Mouse (Mus musculus) embryonic facial prominence, embryonic 11.5 days (tissue): ENCODE data around the gene Iqsec1. TPM values are rescaled to one million over a fixed set of nuclear protein-coding genes. Genes with fewer than 3 reads are reported as not detected.

ENCODE experiments used
- ATAC-seq: fragments of 200-750 bp; cut with Nextera tagmentation; replicated peaks from 2 replicates; pipeline ENCODE4 v1.8.0; 2017; ENCODE audit warnings: low read depth; ENCODE audit not compliant: insufficient number of reproducible peaks, low FRiP score, low TSS enrichment
- DNase-seq: peaks from one replicate; pipeline ENCODE4 v3.0.0-alpha.2; 2015; ENCODE audit warnings: low spot score
- H3K27ac ChIP-seq: fragments of 300-500 bp; sonication (generic); replicated peaks from 2 replicates; pipeline ENCODE4 v1.5.1; 2014; ENCODE audit warnings: mild to moderate bottlenecking, low read depth, low read length, control low read depth
- H3K27me3 ChIP-seq: fragments of 300-500 bp; sonication (generic); 2 replicates; pipeline ENCODE4 v1.6.1; 2014; ENCODE audit warnings: mild to moderate bottlenecking, low read length, moderate library complexity, mixed read lengths; ENCODE audit not compliant: control insufficient read depth, insufficient read depth
- H3K36me3 ChIP-seq: fragments of 300-500 bp; sonication (generic); replicated peaks from 2 replicates; pipeline ENCODE4 v1.6.1; 2014; ENCODE audit warnings: low read depth, mild to moderate bottlenecking, low read length, moderate library complexity, mixed read lengths; ENCODE audit not compliant: control insufficient read depth, insufficient read depth
- H3K4me1 ChIP-seq: fragments of 300-500 bp; sonication (generic); 2 replicates; pipeline ENCODE4 v1.6.1; 2014; ENCODE audit warnings: low read length, mixed read lengths; ENCODE audit not compliant: control insufficient read depth, insufficient read depth
- H3K4me2 ChIP-seq: fragments of 300-500 bp; sonication (generic); 2 replicates; pipeline ENCODE4 v1.6.1; 2014; ENCODE audit warnings: low read depth, mild to moderate bottlenecking, control low read depth, low read length, moderate library complexity
- H3K4me3 ChIP-seq: fragments of 300-500 bp; sonication (generic); 2 replicates; pipeline ENCODE4 v1.5.1; 2014; ENCODE audit warnings: low read depth, low read length, control low read depth
- H3K9ac ChIP-seq: fragments of 300-500 bp; sonication (generic); replicated peaks from 2 replicates; pipeline ENCODE4 v1.6.1; 2014; ENCODE audit warnings: mild to moderate bottlenecking, control low read depth, low read length
- H3K9me3 ChIP-seq: fragments of 300-500 bp; sonication (generic); replicated peaks from 2 replicates; pipeline ENCODE4 v1.6.1; 2016; ENCODE audit warnings: mild to moderate bottlenecking, low read length, inconsistent platforms, mixed read lengths; ENCODE audit not compliant: control insufficient read depth
- WGBS: fragments of 180-500 bp; shearing (Covaris S2); extraction: QIAGEN DNeasy Blood & Tissue Kit; methylation state at CpG from one replicate; pipeline ENCODE4 v1.1.7; 2014; 5-methylcytosine and 5-hydroxymethylcytosine counted together
- polyA plus RNA-seq: library from polyadenylated mRNA; unstranded; fragments of >200 nt; fragmentation: Nextera tagmentation; extraction: Ambion mirVana; gene quantifications from 2 replicates; pipeline ENCODE4 v1.2.1, GENCODE M21; 2014

Gene Iqsec1
- polyA plus RNA-seq, 1 experiment from 2014 or later, result 6.1 TPM

DNA sequence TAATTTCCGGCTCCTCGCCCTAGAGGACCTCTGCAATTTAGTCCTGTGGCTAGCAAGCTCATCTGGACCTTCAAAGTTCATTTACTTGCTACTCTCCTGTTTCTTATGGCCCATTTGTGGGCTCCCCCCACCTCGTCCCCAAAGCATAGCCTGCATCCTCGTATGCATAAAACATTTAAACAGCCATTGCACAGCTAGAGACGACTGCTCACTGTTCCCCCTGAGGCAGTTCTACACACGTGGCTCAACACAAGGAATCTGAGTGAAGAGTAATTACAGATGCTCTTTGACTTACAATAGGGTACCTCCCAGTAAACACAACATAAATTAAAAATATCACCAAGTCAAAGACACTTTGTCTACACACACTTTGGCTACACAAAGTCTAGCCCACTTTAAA, 88.2 kb downstream of the Iqsec1 start:
- H3K4me2 ChIP-seq, result no peak overlapping the region
- DNase-seq, result no peak
- no peak overlapping the region for H3K9ac ChIP-seq
- H3K4me3 ChIP-seq, result no peak overlapping the region
- no peaks in the 10 kb centered on the region for H3K4me1 ChIP-seq
- H3K9me3 ChIP-seq, result no peaks in the 10 kb centered on the region
- H3K36me3 ChIP-seq, result no peaks in the 10 kb centered on the region
- WGBS, result 51% methylated on average over 6 of the region's 6 CpGs
- H3K27ac ChIP-seq, result no peak overlapping the region
- H3K27me3 ChIP-seq, result no peaks in the 10 kb centered on the region; the same call in 1 of the 2 replicates
- ATAC-seq, result no peak

DNA sequence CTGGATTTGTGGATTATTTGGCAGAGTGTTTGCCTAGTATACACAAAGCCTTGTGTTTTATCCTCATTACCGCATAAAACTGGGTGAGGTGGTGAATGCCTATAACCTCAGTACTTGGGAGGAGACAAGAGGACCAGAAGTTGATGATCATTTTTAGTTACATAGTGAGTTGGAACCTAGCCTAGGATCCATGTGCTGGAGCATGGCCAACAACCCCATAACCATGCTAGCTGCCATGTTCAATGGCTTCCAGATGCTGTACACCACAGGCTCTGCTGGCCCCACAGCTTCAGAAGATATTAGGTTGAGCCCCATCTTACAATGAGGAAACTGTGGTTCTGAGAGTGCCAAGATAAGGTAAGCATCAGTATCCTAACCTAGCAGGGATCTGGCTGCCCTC, 89.2 kb downstream of the Iqsec1 start:
- no peaks in the 10 kb centered on the region for H3K36me3 ChIP-seq
- no peak for DNase-seq
- no peak overlapping the region for H3K4me3 ChIP-seq
- no peak overlapping the region for H3K9ac ChIP-seq
- H3K27ac ChIP-seq, result no peak overlapping the region
- H3K27me3 ChIP-seq, result no peaks in the 10 kb centered on the region
- WGBS, result 97% methylated on average over 1 of the region's 1 CpGs
- H3K4me2 ChIP-seq, result no peak overlapping the region
- no peaks in the 10 kb centered on the region for H3K9me3 ChIP-seq
- no peak for ATAC-seq
- no peaks in the 10 kb centered on the region for H3K4me1 ChIP-seq

DNA sequence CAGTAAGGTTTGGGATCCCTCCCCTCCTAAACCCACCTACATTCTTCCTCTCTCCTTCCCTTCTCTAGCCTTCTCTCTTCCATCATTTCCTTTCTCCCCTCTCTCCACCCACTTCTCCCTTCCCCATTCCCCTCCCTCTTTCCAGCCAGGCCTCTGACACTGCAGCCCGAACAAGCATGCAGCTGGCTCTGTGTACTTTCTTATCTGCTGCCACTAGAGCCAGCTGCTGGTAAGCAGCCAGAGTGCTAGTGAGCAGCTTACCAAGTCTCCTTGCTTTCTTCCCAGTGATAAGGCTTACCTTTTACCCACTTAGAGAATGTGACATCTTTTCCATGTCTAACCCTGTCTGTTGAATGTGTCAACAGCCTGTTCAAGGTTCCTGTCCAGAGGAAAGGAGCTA, 90.4 kb downstream of the Iqsec1 start:
- DNase-seq (no peak), ATAC-seq (no peak)
- WGBS, result 20% methylated on average over 1 of the region's 1 CpGs

DNA sequence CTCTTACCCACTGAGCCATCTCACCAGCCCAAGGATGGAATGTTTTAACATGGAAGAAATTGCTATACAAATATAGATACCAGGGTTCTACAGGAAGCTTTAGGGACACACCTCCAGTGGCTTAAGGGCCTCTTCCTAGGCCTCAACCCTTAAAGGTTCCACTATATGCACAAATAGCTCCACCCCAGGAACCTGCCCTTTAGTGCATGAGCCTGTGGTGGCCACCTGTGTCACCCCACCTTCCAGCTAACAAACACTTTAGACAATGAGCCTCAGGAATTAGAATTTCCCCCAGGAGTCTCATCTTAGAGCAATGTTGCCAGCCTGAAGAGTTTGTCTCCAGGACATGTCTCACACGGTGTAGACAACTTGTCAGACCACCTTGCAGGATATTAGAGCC, 96.1 kb downstream of the Iqsec1 start:
- 70% methylated on average over 1 of the region's 1 CpGs for WGBS
- no peak for DNase-seq
- Histone ChIP-seq H3K4me3 (no peak overlapping the region), H3K27me3 (no peaks in the 10 kb centered on the region), H3K36me3 (no peaks in the 10 kb centered on the region), H3K9ac (no peak overlapping the region), H3K4me2 (no peak overlapping the region), H3K9me3 (no peaks in the 10 kb centered on the region), H3K27ac (no peak overlapping the region), H3K4me1 (no peaks in the 10 kb centered on the region)
- no peak for ATAC-seq

More for the DNA sequence above, 90.4 kb downstream of the Iqsec1 start:
- Histone ChIP-seq H3K4me1 (no peaks in the 10 kb centered on the region), H3K4me2 (no peak overlapping the region), H3K9ac (no peak overlapping the region), H3K27me3 (no peaks in the 10 kb centered on the region), H3K36me3 (no peaks in the 10 kb centered on the region), H3K9me3 (no peaks in the 10 kb centered on the region), H3K27ac (no peak overlapping the region), H3K4me3 (no peak overlapping the region)

DNA sequence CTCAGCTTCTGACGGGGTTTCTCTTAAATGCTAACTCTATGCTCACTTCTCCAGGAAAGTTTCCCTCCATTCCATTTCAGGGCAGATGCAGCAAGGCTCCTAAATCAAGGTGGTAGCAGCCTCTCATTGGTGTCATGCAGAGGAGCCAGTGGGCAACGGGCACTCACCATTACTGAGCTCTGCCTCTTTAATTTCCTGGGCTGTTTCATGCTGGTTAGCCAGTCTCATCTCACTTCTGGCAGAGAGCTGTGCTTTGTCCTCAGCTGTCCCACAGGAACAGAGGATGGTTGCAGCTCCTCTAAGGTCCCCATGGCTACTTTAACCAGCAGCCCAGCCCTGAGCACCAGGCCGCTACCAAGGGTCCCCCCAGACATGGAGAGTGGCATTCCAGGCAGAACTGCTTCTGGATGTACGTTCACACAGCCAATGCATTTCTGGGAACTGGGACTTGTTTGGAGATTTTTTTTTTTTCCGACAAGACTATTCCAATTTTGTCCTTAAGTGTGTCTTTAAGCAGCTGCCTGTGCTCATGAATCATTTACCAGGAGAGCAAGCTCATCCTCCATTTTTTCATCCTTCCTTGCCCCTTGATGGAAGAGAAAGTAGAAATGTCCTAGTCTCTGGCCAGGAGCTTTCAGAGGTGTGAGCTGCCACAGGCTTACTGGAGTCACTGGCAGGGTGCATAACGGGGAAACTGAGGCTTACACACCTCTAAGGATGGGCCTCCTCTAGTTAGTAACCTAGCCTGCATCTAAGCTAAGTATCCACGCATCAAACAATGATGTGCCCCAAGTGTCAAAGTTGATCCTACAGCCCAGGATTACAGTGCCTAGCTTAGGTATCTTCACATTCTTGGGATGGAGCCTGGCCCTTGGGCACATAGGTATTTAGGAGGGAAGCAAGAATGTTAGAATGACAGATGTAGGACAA, 98.9 kb downstream of the Iqsec1 start:
- Histone ChIP-seq H3K36me3 (no peaks in the 10 kb centered on the region), H3K4me1 (no peaks in the 10 kb centered on the region), H3K9ac (no peak overlapping the region), H3K9me3 (no peaks in the 10 kb centered on the region), H3K27me3 (no peaks in the 10 kb centered on the region), H3K4me3 (no peak overlapping the region), H3K4me2 (no peak overlapping the region), H3K27ac (no peak overlapping the region)
- ATAC-seq, result no peak
- no peak for DNase-seq
- 82% methylated on average over 7 of the region's 7 CpGs for WGBS

DNA sequence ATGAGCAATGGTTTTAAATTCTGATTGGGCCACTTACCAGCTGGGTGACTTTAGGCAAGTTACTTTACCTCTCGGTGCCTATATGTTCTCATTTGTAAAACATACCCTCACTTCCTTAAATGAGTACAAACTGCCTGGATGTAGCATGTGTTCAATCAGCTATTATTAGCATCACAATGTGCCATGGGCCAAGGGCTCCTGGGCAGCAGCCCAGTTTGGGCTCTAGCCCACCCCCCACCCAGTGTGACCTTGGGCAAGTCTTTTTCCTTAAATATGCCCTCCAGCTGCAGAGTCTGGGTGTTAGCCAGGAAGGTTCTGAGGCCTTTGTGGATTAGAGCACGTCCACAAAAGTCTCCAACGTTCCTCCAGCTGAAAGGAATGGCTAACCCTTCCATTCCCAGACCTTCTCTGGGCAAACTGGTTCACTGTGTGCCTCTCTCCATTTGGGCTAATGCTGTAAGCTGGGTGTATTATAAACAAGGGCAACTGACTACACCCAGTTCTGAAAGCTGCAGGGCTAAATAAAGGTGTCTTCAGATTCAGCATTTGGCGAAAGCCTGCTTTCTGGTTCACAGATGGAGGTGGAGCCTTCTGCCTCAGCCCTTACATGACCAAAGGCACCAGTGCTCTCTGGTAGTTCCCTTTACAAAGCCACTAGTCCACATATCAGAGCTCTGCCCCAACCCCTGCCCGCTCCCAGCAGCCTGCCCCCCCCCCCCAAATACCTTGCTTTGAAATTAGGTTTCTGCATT, 101.3 kb downstream of the Iqsec1 start:
- Histone ChIP-seq H3K4me1 (no peaks in the 10 kb centered on the region), H3K4me3 (no peak overlapping the region), H3K27me3 (no peaks in the 10 kb centered on the region), H3K9me3 (no peaks in the 10 kb centered on the region), H3K36me3 (no peaks in the 10 kb centered on the region), H3K4me2 (no peak overlapping the region), H3K27ac (no peak overlapping the region), H3K9ac (no peak overlapping the region)
- WGBS, result 67% methylated on average over 5 of the region's 5 CpGs
- ATAC-seq, result no peak
- no peak for DNase-seq

DNA sequence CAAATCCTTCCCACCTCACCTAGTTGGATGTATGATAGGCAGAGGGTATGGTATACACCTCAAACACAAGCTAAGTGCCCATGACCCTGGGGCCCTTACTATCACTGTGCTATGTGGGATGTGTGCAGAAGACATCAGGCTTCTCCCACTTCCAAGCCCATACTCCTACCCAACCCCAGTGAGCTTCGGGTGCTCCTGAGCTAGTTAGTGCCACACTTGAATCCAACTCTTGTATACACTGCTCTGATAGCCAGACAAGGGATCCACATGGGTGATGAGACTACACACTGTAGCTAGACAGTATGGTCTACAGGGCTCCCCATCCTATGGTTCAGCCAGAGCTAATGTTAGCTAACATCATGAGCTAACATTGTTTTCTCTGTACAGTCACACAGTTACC, 102.9 kb downstream of the Iqsec1 start:
- Histone ChIP-seq H3K36me3 (no peaks in the 10 kb centered on the region), H3K4me1 (no peaks in the 10 kb centered on the region), H3K9ac (no peak overlapping the region), H3K4me3 (no peak overlapping the region), H3K4me2 (no peak overlapping the region), H3K9me3 (no peaks in the 10 kb centered on the region), H3K27ac (no peak overlapping the region), H3K27me3 (no peaks in the 10 kb centered on the region)
- 90% methylated on average over 1 of the region's 1 CpGs for WGBS
- no peak for ATAC-seq
- DNase-seq, result no peak

DNA sequence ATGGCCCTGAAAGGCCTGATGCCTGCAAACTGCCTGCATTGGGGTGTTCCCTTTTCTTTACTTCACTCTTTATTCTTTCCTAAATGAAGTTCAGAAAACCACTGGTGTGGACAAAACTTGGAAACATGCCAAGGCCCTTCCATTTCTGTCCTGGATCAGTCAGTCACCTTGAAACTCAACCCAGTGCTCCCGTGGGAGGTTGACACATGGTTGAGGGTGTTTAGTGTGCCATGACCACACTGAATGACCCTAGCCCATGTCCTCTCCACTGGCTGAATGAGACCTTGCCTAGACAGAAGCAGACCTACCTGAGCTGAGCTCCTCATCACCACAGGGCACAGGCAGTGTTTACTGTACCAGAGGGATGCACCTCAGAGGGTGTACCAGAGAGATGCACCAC, 103.9 kb downstream of the Iqsec1 start:
- H3K9me3 ChIP-seq, result no peaks in the 10 kb centered on the region
- no peak overlapping the region for H3K4me3 ChIP-seq
- H3K36me3 ChIP-seq, result no peaks in the 10 kb centered on the region
- H3K4me1 ChIP-seq, result no peaks in the 10 kb centered on the region
- no peak overlapping the region for H3K4me2 ChIP-seq
- ATAC-seq (no peak), DNase-seq (no peak)
- 82% methylated on average over 1 of the region's 1 CpGs for WGBS
- H3K9ac ChIP-seq, result no peak overlapping the region
- no peak overlapping the region for H3K27ac ChIP-seq
- no peaks in the 10 kb centered on the region for H3K27me3 ChIP-seq
